Mouse (Mus musculus) MEL (cell line): Measurements from ENCODE around the gene Mroh2a. TPM values are rescaled to one million over a fixed set of nuclear protein-coding genes. Genes with fewer than 3 reads are reported as not detected.
"Not testable (repeated sequence)": the region's sequence is repeated elsewhere in the genome, so short reads cannot be mapped to it uniquely, and the experiment has no call there.

ENCODE experiments used
- DNase-seq: peaks from one replicate; pipeline ENCODE4 v3.0.0; 2011; ENCODE audit warnings: low read depth, low spot score
- H3K27ac ChIP-seq: 2 replicates; pipeline ENCODE4 v1.5.1; 2012; ENCODE audit warnings: low read depth, mild to moderate bottlenecking, control low read depth, low read length, moderate library complexity; ENCODE audit not compliant: control insufficient read depth
- H3K27me3 ChIP-seq, 2 experiments: fragments of 150-350 bp in 1 of 2; sonication (generic) in 1 of 2; 2 replicates each; pipeline ENCODE4 v1.6.1; 2012; ENCODE audit warnings: low read length in 2 of 2, mild to moderate bottlenecking in 2 of 2, improper control_type of control experiment in 1 of 2, moderate library complexity in 1 of 2; ENCODE audit not compliant: insufficient read depth in 2 of 2, control insufficient read depth in 1 of 2
- H3K36me3 ChIP-seq, 2 experiments: 2 replicates each; pipeline ENCODE4 v1.6.1; 2012 to 2014; ENCODE audit warnings: low read length in 2 of 2, improper control_type of control experiment in 1 of 2, inconsistent platforms in 1 of 2, mild to moderate bottlenecking in 1 of 2; ENCODE audit not compliant: insufficient read depth in 2 of 2, control insufficient read depth in 1 of 2
- H3K4me1 ChIP-seq, 2 experiments: fragments of 150-350 bp in 1 of 2; sonication (generic) in 1 of 2; 2 replicates each; pipeline ENCODE4 v1.6.1; 2012; ENCODE audit warnings: low read length in 2 of 2, improper control_type of control experiment in 1 of 2, mild to moderate bottlenecking in 1 of 2; ENCODE audit not compliant: insufficient read depth in 2 of 2, control insufficient read depth in 1 of 2
- H3K4me3 ChIP-seq, 2 experiments: fragments of 150-350 bp in 1 of 2; sonication (generic) in 1 of 2; 2 replicates each; pipeline ENCODE4 v1.5.1; 2012; ENCODE audit warnings: low read depth in 2 of 2, low read length in 2 of 2, mild to moderate bottlenecking in 2 of 2, moderate library complexity in 2 of 2, control low read depth in 1 of 2, improper control_type of control experiment in 1 of 2; ENCODE audit not compliant: control insufficient read depth in 1 of 2, insufficient read depth in 1 of 2
- H3K79me2 ChIP-seq: 2 replicates; pipeline ENCODE4 v1.6.1; 2012; ENCODE audit warnings: mild to moderate bottlenecking, low read length, moderate library complexity; ENCODE audit not compliant: control insufficient read depth, poor library complexity, insufficient read depth
- H3K9ac ChIP-seq: 2 replicates; pipeline ENCODE4 v1.6.1; 2012; ENCODE audit warnings: low read depth, mild to moderate bottlenecking, control low read depth, low read length, moderate library complexity; ENCODE audit not compliant: control insufficient read depth, poor library complexity, severe bottlenecking
- H3K9me3 ChIP-seq: fragments of 150-350 bp; sonication (generic); replicated peaks from 2 replicates; pipeline ENCODE4 v1.6.1; 2012; ENCODE audit warnings: mild to moderate bottlenecking, low read length, improper control_type of control experiment, moderate library complexity; ENCODE audit not compliant: insufficient read depth
- CHD1 ChIP-seq: IDR thresholded peaks from 2 replicates; pipeline ENCODE4 v1.6.1; 2012; ENCODE audit warnings: low read depth, mild to moderate bottlenecking, inconsistent platforms, low read length, improper control_type of control experiment
- ELF1 ChIP-seq: IDR thresholded peaks from 2 replicates; pipeline ENCODE4 v1.6.1; 2014; ENCODE audit warnings: low read depth, mild to moderate bottlenecking, inconsistent platforms, low read length, improper control_type of control experiment, moderate library complexity
- GABPA ChIP-seq: IDR thresholded peaks from 2 replicates; pipeline ENCODE4 v1.6.1; 2012; ENCODE audit warnings: low read depth, mild to moderate bottlenecking, inconsistent platforms, low read length, improper control_type of control experiment, moderate library complexity
- MEF2A ChIP-seq: IDR thresholded peaks from 2 replicates; pipeline ENCODE4 v1.6.1; 2014; ENCODE audit warnings: low read depth, mild to moderate bottlenecking, inconsistent platforms, low read length, improper control_type of control experiment; ENCODE audit not compliant: poor library complexity, insufficient replicate concordance, severe bottlenecking; ENCODE audit errors: extremely low read depth
- MXI1 ChIP-seq: IDR thresholded peaks from 2 replicates; pipeline ENCODE4 v1.6.1; 2011; ENCODE audit warnings: mild to moderate bottlenecking, low read depth, low read length, improper control_type of control experiment
- NRF1 ChIP-seq: IDR thresholded peaks from 2 replicates; pipeline ENCODE4 v1.6.1; 2014; ENCODE audit warnings: low read depth, mild to moderate bottlenecking, inconsistent platforms, low read length, improper control_type of control experiment, moderate library complexity; ENCODE audit not compliant: poor library complexity, insufficient read depth, severe bottlenecking
- POLR2A ChIP-seq, 2 experiments: IDR thresholded peaks; 2 replicates each; pipeline ENCODE4 v1.6.1; 2011 to 2012; ENCODE audit warnings: low read length in 2 of 2, mild to moderate bottlenecking in 2 of 2, control low read depth in 1 of 2, improper control_type of control experiment in 1 of 2, low read depth in 1 of 2, moderate library complexity in 1 of 2; ENCODE audit not compliant: control insufficient read depth in 1 of 2, insufficient read depth in 1 of 2, poor library complexity in 1 of 2
- UBTF ChIP-seq: IDR thresholded peaks from 2 replicates; pipeline ENCODE4 v1.6.1; 2012; ENCODE audit warnings: low read depth, mild to moderate bottlenecking, inconsistent platforms, low read length, improper control_type of control experiment, moderate library complexity, borderline replicate concordance; ENCODE audit not compliant: insufficient read depth
- USF2 ChIP-seq, 2 experiments: IDR thresholded peaks; 2 replicates each; pipeline ENCODE4 v1.6.1; 2011 to 2012; ENCODE audit warnings: improper control_type of control experiment in 2 of 2, low read length in 2 of 2, borderline replicate concordance in 1 of 2, inconsistent platforms in 1 of 2, low read depth in 1 of 2, mild to moderate bottlenecking in 1 of 2; ENCODE audit not compliant: insufficient read depth in 1 of 2
- polyA plus RNA-seq, 2 experiments: library from polyadenylated mRNA; stranded (reverse) in 1 of 2; unstranded in 1 of 2; fragments of >175 nt in 1 of 2; fragments of >200 nt in 1 of 2; gene quantifications; 2 replicates each; pipeline versions ENCODE4 v1.2.1 to v1.2.4; 2012; ENCODE audit warnings: low replicate concordance in 2 of 2, low read depth in 1 of 2; ENCODE audit not compliant: insufficient read length in 2 of 2, insufficient read depth in 1 of 2, missing spikeins in 1 of 2
- total RNA-seq: library from RNA; depleted of rRNA; stranded (reverse); fragments of 300-350 nt; gene quantifications from 2 replicates; pipeline ENCODE4 v1.2.3, GENCODE M21; 2012

Gene Mroh2a
- total and polyA plus RNA-seq, 3 experiments = 0.27 to 2.5 TPM; not detected in 1

DNA sequence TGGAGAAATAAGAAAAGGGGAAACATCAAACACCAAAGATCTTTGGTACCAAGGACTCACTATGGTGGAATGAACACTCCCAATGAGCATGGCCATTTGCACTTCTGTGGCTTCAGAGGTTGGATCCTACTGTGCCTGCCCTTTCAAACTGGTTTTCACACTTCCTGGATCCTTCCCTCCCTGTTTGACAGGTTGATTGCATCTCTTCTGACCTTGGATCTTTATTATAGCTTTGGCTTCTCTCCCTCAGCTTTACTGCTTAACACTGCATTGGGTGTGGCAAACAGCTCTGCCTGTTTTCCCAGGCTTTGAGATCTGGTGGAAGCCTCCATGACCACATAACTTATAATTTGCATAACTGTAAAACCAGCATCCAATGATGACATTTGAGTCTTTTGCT lies 6.5 kb upstream of the Mroh2a start:
- TF ChIP-seq CHD1 = no peak
- no peak for TF ChIP-seq MEF2A
- no peak for TF ChIP-seq NRF1
- TF ChIP-seq POLR2A (IDR thresholded peaks at IDR 0.05; ENCODE audit: control insufficient read depth in 1 of 2, insufficient read depth in 1 of 2, low read depth in 1 of 2, low read length in 2 of 2, poor library complexity in 1 of 2) = no peak
- no peak for TF ChIP-seq ELF1
- no peak for TF ChIP-seq UBTF
- no peak overlapping the region for H3K9ac ChIP-seq
- no peak for DNase-seq

DNA sequence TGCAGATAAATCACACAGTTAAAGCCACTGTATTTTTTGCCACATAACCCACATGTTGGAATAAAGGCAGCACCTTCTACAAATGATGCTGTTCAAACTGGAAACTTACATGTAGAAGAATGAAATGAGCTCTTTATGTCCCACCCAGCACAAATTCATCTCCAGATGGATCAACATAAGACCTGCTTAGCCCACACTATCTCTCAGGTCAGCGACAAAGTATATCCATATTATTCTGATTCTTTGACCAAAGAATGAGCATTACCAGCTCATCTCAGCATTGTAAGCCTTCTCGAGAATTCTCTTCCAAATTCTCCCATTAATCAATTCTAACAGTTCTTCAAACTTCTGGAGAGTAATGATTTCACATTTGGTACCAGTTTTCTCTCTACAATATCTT lies 4.6 kb upstream of the Mroh2a start:
- no peak overlapping the region for H3K4me3 ChIP-seq
- no peaks in the 10 kb centered on the region for H3K36me3 ChIP-seq
- no peak for DNase-seq
- no peaks in the 10 kb centered on the region for H3K9me3 ChIP-seq
- H3K27ac ChIP-seq = no peak overlapping the region
- no peaks in the 10 kb centered on the region for H3K27me3 ChIP-seq
- TF ChIP-seq MXI1 (no peak), GABPA (no peak), USF2 (IDR thresholded peaks at IDR 0.05; ENCODE audit: borderline replicate concordance in 1 of 2, insufficient read depth in 1 of 2, low read depth in 1 of 2, low read length in 2 of 2) (no peak), POLR2A (IDR thresholded peaks at IDR 0.05; ENCODE audit: control insufficient read depth in 1 of 2, insufficient read depth in 1 of 2, low read depth in 1 of 2, low read length in 2 of 2, poor library complexity in 1 of 2) (no peak), NRF1 (no peak)
- TF ChIP-seq, all 39 proteins: peak for 0
- Histone ChIP-seq H3K4me1 (no peaks in the 10 kb centered on the region), H3K79me2 (no peaks in the 10 kb centered on the region), H3K9ac (no peak overlapping the region)

More for the DNA sequence above, 6.5 kb upstream of the Mroh2a start:
- Histone ChIP-seq H3K27ac (no peak overlapping the region), H3K4me3 (no peak overlapping the region), H3K9me3 (no peaks in the 10 kb centered on the region), H3K36me3 (no peaks in the 10 kb centered on the region), H3K79me2 (no peaks in the 10 kb centered on the region), H3K4me1 (no peaks in the 10 kb centered on the region), H3K27me3 (no peaks in the 10 kb centered on the region)

DNA sequence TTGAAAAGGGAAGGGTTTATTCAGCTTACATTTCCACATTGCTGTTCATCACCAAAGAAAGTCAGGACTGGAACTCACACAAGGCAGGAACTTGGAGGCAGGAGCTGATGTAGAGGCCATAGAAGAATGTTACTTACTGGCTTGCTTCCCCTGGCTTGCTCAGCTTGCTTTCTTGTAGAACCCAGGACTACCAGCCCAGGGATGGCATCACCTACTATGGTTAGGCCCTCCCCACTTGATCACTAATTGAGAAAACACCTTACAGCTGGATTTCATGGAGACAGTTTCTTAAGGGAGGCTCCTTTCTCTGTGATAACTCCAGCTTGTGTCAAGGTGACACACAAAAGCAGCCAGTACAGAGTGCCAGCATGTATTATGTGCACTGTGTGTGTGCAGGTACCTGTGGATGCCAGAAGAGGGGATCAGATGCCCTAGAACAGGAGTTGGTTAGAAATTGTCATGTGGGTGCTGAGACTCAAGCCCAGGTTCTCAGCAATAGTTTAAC lies 3.7 kb upstream of the Mroh2a start:
- H3K9ac ChIP-seq, H3K27me3 ChIP-seq, H3K4me1 ChIP-seq, H3K9me3 ChIP-seq, DNase-seq, H3K27ac ChIP-seq, H3K4me3 ChIP-seq, H3K36me3 ChIP-seq, H3K79me2 ChIP-seq: not testable (repeated sequence)
